Mouse (Mus musculus) MEL (cell line): ENCODE results near the gene Gm43064.

ENCODE experiments used
- CTCF ChIP-seq, 3 experiments: IDR thresholded peaks in 2 of 3; conservative IDR thresholded peaks in 1 of 3; 2 replicates each; pipeline ENCODE4 v1.5.1; 2011 to 2012; ENCODE audit warnings: low read length in 3 of 3, low read depth in 2 of 3, mild to moderate bottlenecking in 2 of 3, improper control_type of control experiment in 1 of 3, inconsistent platforms in 1 of 3, mixed read lengths in 1 of 3, moderate library complexity in 1 of 3; ENCODE audit not compliant: control insufficient read depth in 1 of 3, insufficient read depth in 1 of 3, poor library complexity in 1 of 3, severe bottlenecking in 1 of 3
- GATA1 ChIP-seq: IDR thresholded peaks from 2 replicates; pipeline ENCODE4 v1.6.1; 2011; ENCODE audit warnings: low read depth, low read length, improper control_type of control experiment
- POLR2A ChIP-seq, 2 experiments: IDR thresholded peaks; 2 replicates each; pipeline ENCODE4 v1.6.1; 2011 to 2012; ENCODE audit warnings: low read length in 2 of 2, mild to moderate bottlenecking in 2 of 2, control low read depth in 1 of 2, improper control_type of control experiment in 1 of 2, low read depth in 1 of 2, moderate library complexity in 1 of 2; ENCODE audit not compliant: control insufficient read depth in 1 of 2, insufficient read depth in 1 of 2, poor library complexity in 1 of 2
- POLR2AphosphoS2 ChIP-seq: IDR thresholded peaks from 2 replicates; pipeline ENCODE4 v1.6.1; 2011; ENCODE audit warnings: low read length, improper control_type of control experiment
- SIN3A ChIP-seq: IDR thresholded peaks from 2 replicates; pipeline ENCODE4 v1.6.1; 2012; ENCODE audit warnings: low read length, improper control_type of control experiment, inconsistent platforms

DNA sequence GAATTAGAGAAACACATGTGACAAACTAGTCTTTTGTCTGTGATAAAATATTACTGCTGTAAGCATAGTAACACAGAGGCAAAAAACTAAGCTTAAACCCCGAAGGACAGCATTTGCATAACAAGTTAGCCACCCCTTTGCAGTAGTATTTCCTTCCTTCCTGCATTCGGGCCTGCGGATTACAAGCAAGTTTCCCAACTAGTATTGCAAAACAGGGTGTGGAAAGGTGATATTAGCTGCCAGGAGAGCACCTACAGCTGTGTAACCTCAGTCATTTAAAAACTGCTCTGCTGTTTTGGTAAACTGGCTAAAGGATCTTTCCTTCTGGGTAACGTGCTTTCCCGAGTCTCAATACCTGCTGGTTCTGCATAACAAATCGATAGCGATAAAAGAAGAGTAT lies 22.1 kb upstream of the Gm43064 start:
- TF ChIP-seq GATA1 (no peak), POLR2A (IDR thresholded peaks at IDR 0.05; ENCODE audit: control insufficient read depth in 1 of 2, insufficient read depth in 1 of 2, low read depth in 1 of 2, low read length in 2 of 2, poor library complexity in 1 of 2) (no peak), CTCF (IDR thresholded peaks at IDR 0.05 in 2 of 3, conservative IDR thresholded peaks at IDR 0.05 in 1 of 3; ENCODE audit: control insufficient read depth in 1 of 3, insufficient read depth in 1 of 3, low read depth in 2 of 3, low read length in 3 of 3, poor library complexity in 1 of 3, severe bottlenecking in 1 of 3) (no peak), POLR2AphosphoS2 (no peak), SIN3A (no peak)
